Mouse (Mus musculus): ENCODE measurements around the gene Commd3.

- no peak for TF ChIP-seq CTCF (IDR thresholded peaks at IDR 0.05; ENCODE audit: low read depth, low read length)
- TF ChIP-seq POLR2A (IDR thresholded peaks at IDR 0.05; ENCODE audit: extremely low read depth, insufficient read depth, low read length) = no peak
These were observed 18.6 kb downstream of the Commd3 start for GRCm38 (mm10) chr2:18690756-18691155.
